Comparison of ENCODE assay signal across 9 mouse cellular contexts in the genomic region with DNA sequence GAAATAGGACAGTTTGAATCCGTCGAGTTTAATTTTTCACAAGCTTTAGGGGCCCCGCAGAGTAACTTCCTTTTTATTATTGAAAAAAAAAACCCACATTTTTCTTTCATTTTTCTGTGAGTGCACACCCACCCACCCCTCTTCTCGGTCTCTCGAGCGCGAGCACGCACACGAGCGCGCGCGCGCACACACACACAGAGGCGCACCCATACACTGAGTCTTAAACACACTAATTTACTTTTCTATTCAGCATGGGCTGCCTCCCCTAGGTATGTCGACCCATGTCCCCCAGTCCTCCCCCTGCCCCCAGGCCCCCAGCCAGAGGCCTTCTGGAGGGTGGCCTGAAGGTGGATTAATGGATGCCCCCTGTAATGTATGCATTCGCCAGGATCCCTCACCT. TPM values are rescaled to one million over a fixed set of nuclear protein-coding genes. Genes with fewer than 3 reads are reported as not detected.
DNase-seq lines count a peak whose midpoint lies in the region; ATAC-seq lines count a peak whose summit lies in the region.
"Had no signal": no experiment of that assay in that cellular context is flagged by ENCODE, and none has a peak within 500 bp of the region (broad histone marks: within the 10 kb centered on the region; RNA-seq: fewer than 3 reads in every experiment).

No protein-coding gene starts in this region.

- no peak for DNase-seq in liver, embryonic 11.5 days (ENCODE audit: low spot score)
- DNase-seq in liver = no peak
- DNase-seq in limb, embryonic 10.5 days (ENCODE audit: low spot score) = peak; percentile 55
- no peak for DNase-seq in urinary bladder, postnatal 36 days (ENCODE audit: low spot score in 2 of 2)
- no peak for DNase-seq in frontal cortex, postnatal 10 days (ENCODE audit: low spot score in 2 of 2)
- no peak for DNase-seq in layer of hippocampus, postnatal 25 days (ENCODE audit: extremely low spot score in 1 of 2, low spot score in 1 of 2)
- DNase-seq: gastrocnemius, postnatal 14 days had no signal

- H3K27ac ChIP-seq in liver, embryonic 11.5 days (ENCODE audit: low read depth, low read length) = no peak overlapping the region
- H3K27ac ChIP-seq in embryonic facial prominence, embryonic 15.5 days (replicated peaks) = no peak overlapping the region
- H3K27ac ChIP-seq in limb, embryonic 10.5 days = no peak overlapping the region
- no peak overlapping the region for H3K27ac ChIP-seq in neural tube, embryonic 14.5 days (ENCODE audit: low read depth, low read length)

- 20% methylated on average over 17 of the region's 17 CpGs for WGBS in liver, embryonic 11.5 days
- 5% methylated on average over 17 of the region's 17 CpGs for WGBS in embryonic facial prominence, embryonic 15.5 days
- 9% methylated on average over 17 of the region's 17 CpGs for WGBS in limb, embryonic 10.5 days
- 10% methylated on average over 17 of the region's 17 CpGs for WGBS in neural tube, embryonic 14.5 days

- H3K27me3 ChIP-seq in liver, embryonic 11.5 days (replicated peaks; ENCODE audit: control insufficient read depth, insufficient read depth, low read length) = peaks cover 42% of the 10 kb centered on the region
- peaks cover 14% of the 10 kb centered on the region for H3K27me3 ChIP-seq in embryonic facial prominence, embryonic 15.5 days
- H3K27me3 ChIP-seq in limb, embryonic 10.5 days (ENCODE audit: low read depth, poor library complexity, severe bottlenecking) = peaks cover 89% of the 10 kb centered on the region
- peaks cover 6% of the 10 kb centered on the region for H3K27me3 ChIP-seq in neural tube, embryonic 14.5 days (ENCODE audit: control insufficient read depth, insufficient read depth, low read length)

- no peak overlapping the region for H3K9ac ChIP-seq in liver, embryonic 11.5 days (ENCODE audit: low read depth, low read length)
- H3K9ac ChIP-seq in embryonic facial prominence, embryonic 15.5 days = peak overlapping the region; percentile 13; the same call in 1 of the 2 replicates
- H3K9ac ChIP-seq in neural tube, embryonic 14.5 days (replicated peaks; ENCODE audit: low read depth, low read length) = peak overlapping the region; percentile 41; the same call in 1 of the 2 replicates

- no peaks in the 10 kb centered on the region for H3K4me1 ChIP-seq in liver, embryonic 11.5 days (replicated peaks; ENCODE audit: control insufficient read depth, insufficient read depth, low read length)
- H3K4me1 ChIP-seq in embryonic facial prominence, embryonic 15.5 days = peaks cover 40% of the 10 kb centered on the region
- peaks cover 43% of the 10 kb centered on the region for H3K4me1 ChIP-seq in limb, embryonic 10.5 days
- H3K4me1 ChIP-seq in neural tube, embryonic 14.5 days (ENCODE audit: control insufficient read depth, insufficient read depth, low read length) = peaks cover 21% of the 10 kb centered on the region

- no peak for ATAC-seq in liver, embryonic 11.5 days (replicated peaks; ENCODE audit: low FRiP score)
- no peak for ATAC-seq in embryonic facial prominence, embryonic 15.5 days (ENCODE audit: insufficient number of reproducible peaks, low FRiP score, low TSS enrichment, low read depth)
- ATAC-seq in neural tube, embryonic 14.5 days (ENCODE audit: low read depth) = peak; percentile 36; the same call in 1 of the 2 replicates

- no peaks in the 10 kb centered on the region for H3K36me3 ChIP-seq in liver, embryonic 11.5 days (ENCODE audit: control insufficient read depth, insufficient read depth, low read length)
- H3K36me3 ChIP-seq in embryonic facial prominence, embryonic 15.5 days = no peaks in the 10 kb centered on the region
- H3K36me3 ChIP-seq in limb, embryonic 10.5 days = no peaks in the 10 kb centered on the region
- no peaks in the 10 kb centered on the region for H3K36me3 ChIP-seq in neural tube, embryonic 14.5 days (ENCODE audit: control insufficient read depth, insufficient read depth, low read length)

- H3K4me3 ChIP-seq in liver, embryonic 11.5 days (ENCODE audit: low read depth, low read length) = peak overlapping the region; percentile 30
- peak overlapping the region; percentile 40 for H3K4me3 ChIP-seq in embryonic facial prominence, embryonic 15.5 days (replicated peaks)
- H3K4me3 ChIP-seq in limb, embryonic 10.5 days = peak overlapping the region; percentile 51
- H3K4me3 ChIP-seq in neural tube, embryonic 14.5 days (ENCODE audit: low read depth, low read length) = peak overlapping the region; percentile 27

- H3K4me2 ChIP-seq in liver, embryonic 11.5 days = peak overlapping the region; percentile 57
- H3K4me2 ChIP-seq in embryonic facial prominence, embryonic 15.5 days (replicated peaks) = peak overlapping the region; percentile 61
- peak overlapping the region; percentile 66 for H3K4me2 ChIP-seq in neural tube, embryonic 14.5 days (ENCODE audit: low read depth, low read length)

- no peaks in the 10 kb centered on the region for H3K9me3 ChIP-seq in liver, embryonic 11.5 days (ENCODE audit: control insufficient read depth, low read length)
- no peaks in the 10 kb centered on the region for H3K9me3 ChIP-seq in embryonic facial prominence, embryonic 15.5 days (replicated peaks)
- no peaks in the 10 kb centered on the region for H3K9me3 ChIP-seq in limb, embryonic 10.5 days (replicated peaks)
- no peaks in the 10 kb centered on the region for H3K9me3 ChIP-seq in neural tube, embryonic 14.5 days (ENCODE audit: control insufficient read depth, low read length)

RNA-seq across cellular contexts. Expression of gene Ak8, which starts 51.7 kb away (rescaled TPM):
- 0.38 and 0.69 TPM in 2 replicates for polyA plus RNA-seq in liver, embryonic 11.5 days (2014; fragmentation: Nextera tagmentation; extraction: Ambion mirVana)
- polyA plus RNA-seq in embryonic facial prominence, embryonic 15.5 days (2015; fragmentation: Nextera tagmentation; extraction: Ambion mirVana) = 2.9 and 6.5 TPM in 2 replicates
- polyA plus RNA-seq in limb, embryonic 10.5 days (2016; fragmentation: Nextera tagmentation; extraction: Ambion mirVana) = 0.41 and 0.58 TPM in 2 replicates
- 1.4 and 1.5 TPM in 2 replicates for polyA plus RNA-seq in neural tube, embryonic 14.5 days (2014; fragmentation: Nextera tagmentation; extraction: Ambion mirVana)
- total RNA-seq in layer of hippocampus, postnatal 25 days (2021) = 1 to 10 TPM; 1.1 TPM
- total RNA-seq: gastrocnemius, postnatal 14 days had no signal

RNA-seq across cellular contexts. Expression of gene Spaca9, which starts 52.1 kb away (rescaled TPM):
- polyA plus RNA-seq in liver, embryonic 11.5 days (2014; fragmentation: Nextera tagmentation; extraction: Ambion mirVana) = 3.5 and 4.4 TPM in 2 replicates
- polyA plus RNA-seq in embryonic facial prominence, embryonic 15.5 days (2015; fragmentation: Nextera tagmentation; extraction: Ambion mirVana) = 7.4 and 10.3 TPM in 2 replicates
- polyA plus RNA-seq in limb, embryonic 10.5 days (2016; fragmentation: Nextera tagmentation; extraction: Ambion mirVana) = 2.5 and 2.8 TPM in 2 replicates
- polyA plus RNA-seq in neural tube, embryonic 14.5 days (2014; fragmentation: Nextera tagmentation; extraction: Ambion mirVana) = 1.6 TPM in 2 replicates
- under 1 TPM in 1 of 2 experiments, not detected in 1; 0.91 TPM for total RNA-seq in layer of hippocampus, postnatal 25 days (2021)
- total RNA-seq: gastrocnemius, postnatal 14 days had no signal
